Mouse (Mus musculus) embryonic fibroblast, embryonic 13.5 days (primary cell): ENCODE measurements around the gene Myzap. TPM values are rescaled to one million over a fixed set of nuclear protein-coding genes. Genes with fewer than 3 reads are reported as not detected.

ENCODE experiments used
- H3K27ac ChIP-seq: 2 replicates; pipeline ENCODE4 v1.5.1; 2012; ENCODE audit warnings: low read length, control low read depth, inconsistent platforms; ENCODE audit not compliant: insufficient read depth
- H3K4me1 ChIP-seq: 2 replicates; pipeline ENCODE4 v1.6.1; 2011; ENCODE audit warnings: low read length; ENCODE audit not compliant: control insufficient read depth, insufficient read depth
- H3K4me3 ChIP-seq: 2 replicates; pipeline ENCODE4 v1.5.1; 2011; ENCODE audit warnings: mild to moderate bottlenecking, control low read depth, low read length; ENCODE audit not compliant: insufficient read depth
- CTCF ChIP-seq: IDR thresholded peaks from 2 replicates; pipeline ENCODE4 v1.5.1; 2011; ENCODE audit warnings: mild to moderate bottlenecking, control low read depth, low read length, moderate library complexity, borderline replicate concordance; ENCODE audit not compliant: insufficient read depth
- POLR2A ChIP-seq: IDR thresholded peaks from 2 replicates; pipeline ENCODE4 v1.6.1; 2011; ENCODE audit warnings: low read depth, mild to moderate bottlenecking, control low read depth, low read length, moderate library complexity
- polyA plus RNA-seq: library from polyadenylated mRNA; stranded (reverse); fragments of >200 nt; gene quantifications from 2 replicates; pipeline ENCODE4 v1.2.4, GENCODE M21; 2011; ENCODE audit warnings: low read depth; ENCODE audit not compliant: missing spikeins, insufficient read length

Myzap gene
- polyA plus RNA-seq, 1 experiment, result 1.5 TPM

GRCm38 (mm10) chr9:71463072-71463667 is 129.0 kb downstream of the Myzap start:
- no peaks in the 10 kb centered on the region for H3K4me1 ChIP-seq

GRCm38 (mm10) chr9:71456738-71457137 is 135.4 kb downstream of the Myzap start:
- no peak for TF ChIP-seq CTCF
- Histone ChIP-seq H3K4me3 (no peak overlapping the region), H3K4me1 (no peaks in the 10 kb centered on the region), H3K27ac (no peak overlapping the region)

More at GRCm38 (mm10) chr9:71463072-71463667, 129.0 kb downstream of the Myzap start:
- no peak overlapping the region for H3K27ac ChIP-seq
- TF ChIP-seq POLR2A (no peak), CTCF (no peak)
- H3K4me3 ChIP-seq, result no peak overlapping the region

Other genes with a start within 250 kb of the Myzap start
- 163 and 185 TPM in 2 replicates for gene Polr2m, start 106.4 kb downstream of the Myzap start, polyA plus RNA-seq
- 24.6 and 34.3 TPM in 2 replicates for gene Cgnl1, start 179.2 kb upstream of the Myzap start, polyA plus RNA-seq